Mouse (Mus musculus): ENCODE results near the gene Lama5. TPM values are rescaled to one million over a fixed set of nuclear protein-coding genes. Genes with fewer than 3 reads are reported as not detected.

The Lama5 gene
- polyA plus RNA-seq, 1 experiment: 47.4 TPM

DNA sequence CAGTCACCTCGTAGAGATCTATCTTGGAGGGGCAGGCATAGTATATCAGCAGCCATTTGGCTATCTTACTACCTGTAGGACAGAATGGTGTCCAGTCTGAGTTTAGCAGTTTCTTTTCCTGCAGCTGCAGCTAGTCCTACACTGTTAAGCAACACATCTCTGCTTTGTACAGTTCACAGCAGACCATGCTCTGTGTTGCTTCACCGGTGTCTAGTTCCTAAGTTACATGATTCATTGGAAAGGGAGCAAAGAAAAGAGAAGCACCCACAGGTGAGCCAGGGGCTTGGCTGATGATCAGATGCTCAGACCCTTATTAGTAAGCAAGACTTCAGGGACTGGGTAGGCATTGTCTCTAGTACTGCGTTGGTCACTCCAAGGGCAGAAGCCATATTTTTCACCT, 91.7 kb downstream of the Lama5 start:
- Histone ChIP-seq H3K4me3 (ENCODE audit: insufficient read depth, poor library complexity, severe bottlenecking) (no peak overlapping the region), H3K79me3 (ENCODE audit: low read depth) (no peaks in the 10 kb centered on the region), H3ac (ENCODE audit: control insufficient read depth, insufficient read length, low read depth) (no peak overlapping the region), H3K27me3 (ENCODE audit: control insufficient read depth, insufficient read depth, insufficient read length) (no peaks in the 10 kb centered on the region), H3K36me3 (ENCODE audit: control insufficient read depth, insufficient read depth) (no peaks in the 10 kb centered on the region), H3K79me2 (ENCODE audit: control insufficient read depth, insufficient read depth) (no peaks in the 10 kb centered on the region)
- TF ChIP-seq MYOG (IDR thresholded peaks at IDR 0.05; ENCODE audit: control insufficient read depth, extremely low read depth, insufficient read length): no peak
- no peak for TF ChIP-seq MYOD1 (IDR thresholded peaks at IDR 0.05; ENCODE audit: control insufficient read depth, insufficient read length, low read depth)
- no peak for TF ChIP-seq FOSL1 (IDR thresholded peaks at IDR 0.05; ENCODE audit: insufficient read depth, low read length, poor library complexity, severe bottlenecking)
- TF ChIP-seq MAX (IDR thresholded peaks at IDR 0.05): no peak
- no peak for TF ChIP-seq USF1 (IDR thresholded peaks at IDR 0.05; ENCODE audit: low read depth)
- no peak for TF ChIP-seq CEBPB (IDR thresholded peaks at IDR 0.05; ENCODE audit: low read depth)
- no peak for TF ChIP-seq CTCF (IDR thresholded peaks at IDR 0.05; ENCODE audit: control insufficient read depth, insufficient read depth, insufficient read length)

DNA sequence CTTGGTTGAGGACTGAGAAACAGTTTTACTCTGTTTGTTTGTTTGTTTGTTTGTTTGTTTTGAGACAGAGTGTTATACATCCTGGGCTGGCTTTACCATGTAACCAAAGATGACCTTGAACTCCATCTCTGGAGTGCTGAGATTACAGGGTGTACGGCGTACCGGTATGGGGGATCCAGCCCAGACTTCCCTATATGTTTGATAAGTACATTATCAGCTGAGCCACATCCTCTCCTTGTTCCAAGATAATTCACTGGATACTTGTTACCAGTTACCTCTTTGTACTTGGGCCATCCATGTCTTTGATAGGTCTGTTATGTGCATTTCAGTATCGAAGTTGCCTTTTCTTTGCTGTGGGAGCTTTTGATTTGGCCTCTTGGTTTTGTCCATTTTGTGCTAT, 92.4 kb downstream of the Lama5 start:
- H3K79me3 ChIP-seq (ENCODE audit: low read depth): no peaks in the 10 kb centered on the region
- no peak for TF ChIP-seq MAX (IDR thresholded peaks at IDR 0.05)
- no peak for TF ChIP-seq USF1 (IDR thresholded peaks at IDR 0.05; ENCODE audit: low read depth)
- TF ChIP-seq CTCF (IDR thresholded peaks at IDR 0.05; ENCODE audit: control insufficient read depth, insufficient read depth, insufficient read length): no peak
- TF ChIP-seq CEBPB (IDR thresholded peaks at IDR 0.05; ENCODE audit: low read depth): no peak
- TF ChIP-seq FOSL1 (IDR thresholded peaks at IDR 0.05; ENCODE audit: insufficient read depth, low read length, poor library complexity, severe bottlenecking): no peak
- TF ChIP-seq MYOD1 (IDR thresholded peaks at IDR 0.05; ENCODE audit: control insufficient read depth, insufficient read length, low read depth): no peak
- no peak for TF ChIP-seq MYOG (IDR thresholded peaks at IDR 0.05; ENCODE audit: control insufficient read depth, extremely low read depth, insufficient read length)
- H3K27me3 ChIP-seq (ENCODE audit: control insufficient read depth, insufficient read depth, insufficient read length): no peaks in the 10 kb centered on the region
- H3K79me2 ChIP-seq (ENCODE audit: control insufficient read depth, insufficient read depth): no peaks in the 10 kb centered on the region
- H3ac ChIP-seq (ENCODE audit: control insufficient read depth, insufficient read length, low read depth): no peak overlapping the region
- H3K4me3 ChIP-seq (ENCODE audit: insufficient read depth, poor library complexity, severe bottlenecking): no peak overlapping the region
- H3K36me3 ChIP-seq (ENCODE audit: control insufficient read depth, insufficient read depth): no peaks in the 10 kb centered on the region

DNA sequence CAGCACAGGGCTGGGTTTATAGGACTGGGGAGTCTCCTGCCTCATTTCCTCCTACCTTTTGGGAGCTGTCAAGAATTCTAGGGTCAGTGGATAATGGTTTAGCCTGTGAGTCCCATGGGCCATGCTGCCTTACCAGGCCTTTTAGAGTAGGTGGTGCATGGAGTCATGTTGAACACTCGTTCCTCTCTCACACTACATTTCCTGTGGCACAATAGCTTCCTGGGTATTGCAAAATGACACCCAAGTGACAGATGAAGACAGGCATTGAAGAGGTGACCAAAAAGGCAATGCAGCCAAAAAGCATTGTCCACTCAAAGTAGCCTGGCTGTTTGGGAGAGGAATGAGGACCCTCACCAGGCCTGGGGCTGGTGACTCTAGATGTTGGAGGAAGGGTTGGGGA, 98.0 kb downstream of the Lama5 start:
- no peaks in the 10 kb centered on the region for H3K79me3 ChIP-seq (ENCODE audit: low read depth)
- no peak for TF ChIP-seq USF1 (IDR thresholded peaks at IDR 0.05; ENCODE audit: low read depth)
- no peak for TF ChIP-seq MAX (IDR thresholded peaks at IDR 0.05)
- no peak for TF ChIP-seq CTCF (IDR thresholded peaks at IDR 0.05; ENCODE audit: control insufficient read depth, insufficient read depth, insufficient read length)
- TF ChIP-seq MYOD1 (IDR thresholded peaks at IDR 0.05; ENCODE audit: control insufficient read depth, insufficient read length, low read depth): no peak
- TF ChIP-seq FOSL1 (IDR thresholded peaks at IDR 0.05; ENCODE audit: insufficient read depth, low read length, poor library complexity, severe bottlenecking): no peak
- no peak for TF ChIP-seq CEBPB (IDR thresholded peaks at IDR 0.05; ENCODE audit: low read depth)
- TF ChIP-seq MYOG (IDR thresholded peaks at IDR 0.05; ENCODE audit: control insufficient read depth, extremely low read depth, insufficient read length): no peak
- H3K79me2 ChIP-seq (ENCODE audit: control insufficient read depth, insufficient read depth): no peaks in the 10 kb centered on the region
- no peaks in the 10 kb centered on the region for H3K36me3 ChIP-seq (ENCODE audit: control insufficient read depth, insufficient read depth)
- H3ac ChIP-seq (ENCODE audit: control insufficient read depth, insufficient read length, low read depth): no peak overlapping the region
- no peak overlapping the region for H3K4me3 ChIP-seq (ENCODE audit: insufficient read depth, poor library complexity, severe bottlenecking)
- no peaks in the 10 kb centered on the region for H3K27me3 ChIP-seq (ENCODE audit: control insufficient read depth, insufficient read depth, insufficient read length)

Small RNA genes within 50 kb of the gene (microRNA-seq; reads per million reads assigned to microRNA genes)
- gene Mir3091 (ENCODE audit: borderline microRNAs expressed) (2.8 reads per million, percentile 44 among the genes with 10 or more reads in this experiment), gene Mir7005 (ENCODE audit: borderline microRNAs expressed) (not detected)

Other genes starting within 250 kb of the Lama5 start
- gene Taf4, start 249.2 kb downstream of the Lama5 start, polyA plus RNA-seq (2012; fragmentation: generic; extraction: Trizol): 6.9 TPM
- gene Lsm14b, start 200.9 kb downstream of the Lama5 start, polyA plus RNA-seq (2012; fragmentation: generic; extraction: Trizol): 35.2 TPM
- 559 TPM for gene Psma7, start 183.4 kb downstream of the Lama5 start, polyA plus RNA-seq (2012; fragmentation: generic; extraction: Trizol)
- 0.96 TPM for gene Ss18l1, start 183.3 kb downstream of the Lama5 start, polyA plus RNA-seq (2012; fragmentation: generic; extraction: Trizol)
- 18.0 TPM for gene Mtg2, start 155.3 kb downstream of the Lama5 start, polyA plus RNA-seq (2012; fragmentation: generic; extraction: Trizol)
- gene Hrh3, start 121.4 kb downstream of the Lama5 start, polyA plus RNA-seq (2012; fragmentation: generic; extraction: Trizol): not detected
- 9.2 TPM for gene Osbpl2, start 106.6 kb downstream of the Lama5 start, polyA plus RNA-seq (2012; fragmentation: generic; extraction: Trizol)
- 204 TPM for gene Adrm1, start 54.4 kb downstream of the Lama5 start, polyA plus RNA-seq (2012; fragmentation: generic; extraction: Trizol)
- gene Rps21, start 31.5 kb upstream of the Lama5 start, polyA plus RNA-seq (2012; fragmentation: generic; extraction: Trizol): 5,244 TPM
- 7.9 TPM for gene Cables2, start 47.6 kb upstream of the Lama5 start, polyA plus RNA-seq (2012; fragmentation: generic; extraction: Trizol)
- gene Rbbp8nl, start 64.0 kb upstream of the Lama5 start, polyA plus RNA-seq (2012; fragmentation: generic; extraction: Trizol): not detected
- gene Gata5, start 108.8 kb upstream of the Lama5 start, polyA plus RNA-seq (2012; fragmentation: generic; extraction: Trizol): not detected
- 7.4 TPM for gene Slco4a1, start 230.4 kb upstream of the Lama5 start, polyA plus RNA-seq (2012; fragmentation: generic; extraction: Trizol)

Measured in C2C12 (cell line).